Mouse (Mus musculus): ENCODE measurements around the gene Cdc42ep5.
A peak's percentile ranks its signal among the peaks of the same experiment; 100 is the strongest.
"Not testable (repeated sequence)": the region's sequence is repeated elsewhere in the genome, so short reads cannot be mapped to it uniquely, and the experiment has no call there.

Gene Cdc42ep5

DNA sequence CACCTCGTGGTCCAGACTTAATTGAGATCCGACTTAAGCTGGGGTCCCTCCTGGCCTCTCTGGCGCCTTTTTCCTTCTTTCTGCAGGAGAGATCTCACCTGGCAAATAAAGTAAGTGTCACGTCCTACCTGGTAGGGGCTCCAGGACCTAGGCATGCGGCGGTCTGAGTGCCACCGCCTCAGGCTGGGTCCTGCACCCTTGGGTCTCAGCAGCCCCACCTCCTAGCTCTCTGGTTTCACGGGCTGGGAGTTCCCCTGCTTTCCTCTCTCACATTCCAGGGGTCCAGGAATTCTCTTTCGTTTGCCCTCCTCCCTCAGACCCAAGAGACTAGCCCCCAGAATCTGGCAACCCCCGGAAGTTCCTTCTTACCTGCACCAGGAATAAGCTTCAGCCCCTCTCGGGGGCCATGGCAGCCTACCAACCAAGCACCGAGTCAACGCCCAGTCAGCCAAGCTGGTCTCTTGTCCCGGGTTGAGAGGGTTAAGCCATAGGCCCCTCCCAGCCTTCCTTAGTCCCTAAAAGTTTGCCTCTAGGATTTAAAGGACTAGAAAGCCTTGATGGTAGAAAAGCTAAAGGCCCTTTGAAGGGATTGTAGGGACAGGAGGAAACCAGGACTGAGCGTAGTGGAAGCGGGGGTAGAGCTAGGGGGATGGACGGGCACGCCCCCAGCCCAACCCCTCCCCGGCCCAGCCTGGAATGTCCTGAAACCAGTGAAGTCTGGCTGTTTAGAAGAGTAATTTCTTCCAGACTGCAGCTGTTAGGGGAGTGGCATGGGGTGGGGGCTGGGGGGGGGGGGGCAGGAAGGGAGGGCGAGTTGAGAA, at the start of gene Cdc42ep5:
Gene Cdc42ep5, minus strand, starts transcription at position 771 of the 821 bp plus-strand sequence.
- peak; percentile 89 for DNase-seq (ENCODE audit: low read depth, low spot score)

DNA sequence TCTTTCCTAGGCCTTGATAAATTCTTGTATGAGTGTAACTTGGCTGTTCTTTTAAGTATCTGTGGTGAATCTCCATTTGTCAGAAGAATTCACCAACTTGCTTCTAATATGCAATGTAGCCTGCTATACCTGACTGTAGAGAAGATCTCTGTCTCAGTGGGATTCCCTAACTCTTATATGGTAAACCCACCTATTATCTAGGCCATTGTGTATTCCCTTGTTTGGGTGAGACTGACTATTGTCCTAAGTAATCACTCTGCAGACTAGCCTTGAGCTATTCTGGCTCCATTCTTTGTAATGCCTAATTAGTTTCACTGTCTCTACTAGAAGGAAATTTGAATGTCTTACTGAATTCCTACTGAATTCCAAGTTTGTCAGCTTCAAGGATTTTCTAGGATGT, 48.8 kb upstream of the Cdc42ep5 start:
- peak; percentile 61 for DNase-seq (ENCODE audit: low read depth, low spot score)

DNA sequence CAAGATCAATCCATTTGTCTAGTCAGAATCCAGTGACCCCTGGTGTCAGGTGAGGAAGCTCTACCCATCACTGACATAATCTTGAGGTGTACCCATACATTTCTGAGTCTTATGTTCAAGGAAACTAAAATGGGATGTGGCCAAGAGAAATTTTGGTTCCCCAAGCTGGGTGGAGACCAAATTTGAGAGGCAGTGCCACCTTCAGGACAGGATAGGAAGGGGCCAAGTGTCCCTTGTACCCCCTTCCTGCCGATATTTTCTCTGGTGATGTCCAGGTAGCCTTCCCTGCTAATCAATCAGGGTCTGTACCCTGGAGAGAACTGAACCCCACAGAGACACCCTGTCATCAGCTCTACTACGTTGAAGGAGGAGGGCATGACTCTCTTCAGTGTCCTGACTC, 44.0 kb upstream of the Cdc42ep5 start:
- no peak for DNase-seq (ENCODE audit: low read depth, low spot score)

DNA sequence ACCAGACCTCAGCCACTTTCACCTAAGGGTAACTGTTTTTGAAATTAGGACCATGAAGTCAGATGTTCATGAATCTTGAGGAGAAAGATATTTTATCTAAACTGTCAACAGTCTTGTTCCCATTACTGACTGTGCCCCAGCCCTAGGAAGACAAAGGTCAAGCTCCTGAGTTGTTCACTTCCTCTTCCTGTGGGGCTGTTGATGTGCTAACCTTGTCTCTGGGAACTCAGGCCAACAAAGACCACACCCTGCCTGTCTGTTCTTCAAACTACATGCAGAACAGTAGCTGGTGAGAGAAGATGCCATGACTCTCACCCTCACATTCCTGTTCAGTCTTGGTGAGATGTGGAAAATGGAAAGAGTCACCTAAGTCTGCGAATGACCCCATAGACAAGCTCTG, 42.5 kb upstream of the Cdc42ep5 start:
- no peak for DNase-seq (ENCODE audit: low read depth, low spot score)

DNA sequence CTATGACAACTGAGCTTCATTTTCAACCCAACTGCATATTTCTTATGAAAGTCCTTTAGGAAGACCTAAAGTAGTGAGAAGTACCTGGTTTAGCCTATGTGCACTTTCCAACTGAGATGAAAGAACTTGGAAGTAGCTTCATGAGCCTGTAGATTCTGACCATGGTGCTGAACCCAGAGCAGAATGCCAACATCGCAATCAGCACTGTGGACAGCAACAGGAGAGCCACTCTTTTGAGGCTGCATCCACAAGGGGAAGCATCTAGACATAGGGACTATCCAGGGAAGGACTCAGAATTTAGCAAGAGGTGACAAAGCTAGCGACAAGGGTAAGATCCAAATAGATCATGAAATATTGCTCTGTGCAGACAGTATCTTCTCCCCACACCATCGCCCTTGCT, 13.8 kb upstream of the Cdc42ep5 start:
- DNase-seq (ENCODE audit: low read depth, low spot score): peak; percentile 76

DNA sequence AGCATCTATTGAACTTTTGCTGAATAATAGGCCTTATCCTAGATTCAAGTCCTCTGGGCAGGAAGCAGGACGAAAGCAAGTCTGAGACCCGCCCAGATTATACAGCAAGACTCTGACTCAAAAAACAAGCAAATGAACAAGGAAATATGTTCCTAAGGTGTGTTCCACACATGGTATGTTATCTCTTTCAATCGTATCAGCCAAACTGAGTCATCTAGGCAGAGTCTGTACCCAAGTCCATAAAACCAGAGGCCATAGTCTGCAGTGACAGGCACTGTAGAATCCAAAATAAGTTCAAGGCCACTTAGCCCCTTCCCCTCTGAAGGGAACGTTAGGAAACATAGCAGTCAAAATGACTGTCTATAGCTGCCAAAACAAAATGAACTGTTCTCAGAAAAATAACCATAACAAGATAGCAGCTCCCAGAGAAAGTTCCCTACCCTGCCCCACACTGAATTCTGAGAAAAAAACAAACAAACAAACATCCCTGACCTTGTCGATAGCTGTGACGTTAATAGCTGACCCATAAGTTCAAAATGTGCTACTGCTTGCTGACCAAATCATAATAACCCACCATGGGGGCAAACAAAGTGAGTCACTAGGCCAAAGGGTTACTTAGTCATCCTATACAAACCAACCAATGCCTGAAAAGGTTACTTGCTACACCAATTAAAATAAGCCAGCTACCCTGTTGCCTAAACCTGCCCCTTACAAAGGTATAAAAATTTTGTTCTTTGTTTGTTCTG, 5.7 kb upstream of the Cdc42ep5 start:
- no peak for DNase-seq (ENCODE audit: low read depth, low spot score)

DNA sequence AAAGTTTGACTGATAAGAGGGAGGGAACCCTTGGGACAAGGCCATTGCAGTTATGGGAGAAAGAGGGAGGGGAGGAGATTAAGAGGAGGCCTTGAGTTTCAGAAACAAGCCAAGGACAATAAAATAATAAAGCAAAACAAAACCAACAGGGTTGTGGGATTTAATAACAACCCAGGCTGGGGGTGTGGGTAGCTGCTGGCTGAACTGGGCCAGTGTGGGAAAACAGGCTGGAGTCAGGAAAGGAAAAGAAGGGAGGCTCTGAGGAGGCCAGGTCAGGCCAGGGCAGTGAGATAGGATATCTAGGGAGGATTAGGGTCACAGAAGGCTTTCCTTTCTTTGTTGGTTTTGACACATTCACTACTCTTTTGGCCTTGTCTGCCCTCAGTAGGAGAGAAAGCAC, 2.4 kb upstream of the Cdc42ep5 start:
- no peak for DNase-seq (ENCODE audit: low read depth, low spot score)

DNA sequence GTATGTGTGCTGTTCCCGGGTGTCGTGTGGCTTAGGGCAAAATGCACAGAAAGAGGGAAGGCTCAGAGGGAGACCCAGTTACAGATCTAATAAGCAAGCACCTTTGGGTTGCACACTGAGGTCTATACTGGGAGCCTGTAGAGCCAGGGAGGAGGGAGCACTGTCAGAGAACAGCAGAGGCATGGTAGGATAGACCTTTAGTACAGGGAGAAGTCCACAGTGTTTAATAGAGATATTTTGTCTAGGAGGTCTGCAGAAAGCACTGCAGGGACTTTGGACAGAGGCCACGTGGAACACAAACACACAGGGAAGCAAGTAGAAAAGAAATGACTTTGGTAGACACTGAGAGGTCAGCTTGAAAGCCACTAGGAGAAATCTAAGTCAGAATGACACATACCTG, 626 bp upstream of the Cdc42ep5 start:
- DNase-seq (ENCODE audit: low read depth, low spot score): no peak

DNA sequence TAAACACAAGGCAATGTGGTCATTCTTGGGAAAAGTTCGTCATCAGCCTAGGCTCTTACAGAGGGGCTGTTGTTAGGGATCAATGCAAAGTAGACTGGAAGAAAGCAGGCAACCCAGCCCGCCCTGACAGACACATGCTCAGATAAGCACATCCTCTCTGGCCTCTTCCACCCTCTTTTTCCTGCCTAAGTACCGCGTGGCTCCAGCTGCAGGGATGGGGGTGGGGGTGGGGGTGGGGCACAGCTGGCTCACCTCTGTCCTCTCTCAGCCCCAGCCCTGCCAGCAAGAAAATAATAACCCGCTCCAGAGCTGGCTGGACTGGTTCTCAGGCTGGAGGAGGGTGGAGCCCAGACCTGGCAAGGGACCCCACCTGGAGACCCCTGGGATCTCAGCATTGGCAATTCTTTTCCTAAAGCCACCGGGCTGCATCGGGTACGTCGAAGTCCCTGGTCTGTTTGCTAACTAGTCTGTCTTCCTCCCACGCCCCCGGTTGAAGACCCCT, 1.0 kb downstream of the Cdc42ep5 start:
- peak; percentile 77 for DNase-seq (ENCODE audit: low read depth, low spot score)

DNA sequence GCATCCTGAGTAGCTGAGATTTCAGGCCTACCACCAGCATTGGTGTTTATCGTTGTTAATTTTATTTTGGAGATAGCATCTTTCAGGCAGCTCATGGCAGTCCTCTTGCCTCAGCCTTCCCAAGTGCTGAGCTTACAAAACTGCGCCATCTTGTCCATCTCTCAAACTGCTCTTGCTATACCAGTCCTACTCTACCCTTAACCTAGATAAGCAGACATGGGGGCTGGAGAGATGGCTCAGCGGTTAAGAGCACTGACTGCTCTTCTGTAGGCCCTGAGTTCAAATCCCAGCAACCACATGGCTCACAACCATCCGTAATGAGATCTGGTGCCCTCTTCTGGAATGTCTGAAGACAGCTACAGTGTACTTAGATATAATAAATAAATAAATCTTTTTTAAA, 3.1 kb downstream of the Cdc42ep5 start:
- not testable (repeated sequence) for DNase-seq (ENCODE audit: low read depth, low spot score)

DNA sequence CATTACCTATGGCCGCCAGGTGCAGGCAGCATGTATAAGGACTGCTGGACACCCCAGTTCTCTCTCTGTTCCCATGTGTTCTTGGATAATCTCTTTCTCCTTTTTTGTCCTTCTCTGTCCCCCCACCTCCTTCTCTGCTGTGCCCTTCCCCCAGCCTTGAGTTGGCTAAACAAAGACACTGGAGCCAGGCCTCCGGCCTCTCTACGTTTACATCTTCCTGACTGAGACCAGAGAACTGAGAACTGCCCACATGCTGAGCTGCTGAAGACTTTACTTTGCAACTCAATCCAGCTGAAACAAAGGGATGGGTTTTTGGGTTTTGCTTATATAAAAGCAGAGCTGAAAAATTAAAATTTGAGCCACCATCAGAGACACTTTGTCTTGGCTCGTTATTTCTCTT, 9.7 kb downstream of the Cdc42ep5 start:
- DNase-seq (ENCODE audit: low read depth, low spot score): peak; percentile 88

DNA sequence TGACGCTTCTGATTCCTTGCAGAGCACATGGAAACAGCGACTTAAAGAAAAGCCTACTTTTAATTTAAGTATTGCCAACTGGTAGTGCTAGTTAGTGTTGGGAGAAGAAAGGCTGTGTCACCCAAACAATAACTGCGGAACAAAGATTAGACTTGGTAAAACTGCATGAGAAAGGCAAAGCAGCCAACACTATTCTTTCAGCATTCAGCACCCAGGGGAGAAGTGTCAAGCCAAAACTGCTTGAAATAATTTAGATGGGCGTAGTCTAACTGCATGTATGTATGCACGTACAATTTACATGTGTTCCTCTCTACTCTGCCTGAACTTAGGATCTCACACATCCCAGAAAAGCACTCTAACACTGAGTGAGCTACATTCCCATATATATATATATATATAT, 10.3 kb downstream of the Cdc42ep5 start:
- DNase-seq (ENCODE audit: low read depth, low spot score): no peak

DNA sequence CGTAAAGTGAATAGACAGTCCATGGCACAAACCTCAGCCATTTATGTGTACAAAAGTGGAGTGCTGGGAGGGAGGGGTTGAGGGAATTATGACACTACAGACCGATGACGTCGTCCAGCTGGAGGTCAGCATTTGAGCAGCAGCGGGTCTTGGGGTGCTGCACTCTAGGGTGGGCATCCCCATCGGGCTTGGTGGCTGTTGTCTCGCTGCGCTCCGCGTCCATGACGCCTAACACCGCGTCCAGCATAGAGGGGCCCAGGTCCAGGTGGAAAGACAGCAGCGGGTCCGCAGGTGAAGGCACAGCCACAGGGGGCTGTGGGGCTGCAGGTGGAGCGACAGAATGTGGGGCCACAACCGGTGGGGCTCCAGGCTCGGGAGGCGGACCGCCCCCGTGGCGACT, 13.4 kb downstream of the Cdc42ep5 start:
- no peak for DNase-seq (ENCODE audit: low read depth, low spot score)

DNA sequence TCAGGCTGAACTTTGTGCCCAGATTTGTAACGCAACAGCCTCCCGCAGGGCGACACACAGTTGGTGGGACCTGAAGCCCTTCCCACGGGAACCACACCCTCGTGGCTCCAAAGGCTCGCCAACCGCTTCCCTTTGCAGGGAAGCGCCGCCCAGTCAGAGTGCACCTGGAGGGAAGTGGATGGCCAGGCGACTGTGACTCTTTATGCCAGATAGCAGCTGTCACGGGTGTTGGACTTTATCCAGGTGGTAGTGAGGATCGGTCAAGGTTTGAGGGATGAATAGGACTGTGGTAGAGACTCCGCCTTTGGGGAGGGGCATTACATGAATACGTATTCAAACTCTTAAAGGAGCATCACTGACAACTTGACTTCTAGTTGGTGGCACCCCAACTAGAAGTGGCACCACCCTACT, 13.8 kb downstream of the Cdc42ep5 start:
- DNase-seq (ENCODE audit: low read depth, low spot score): peak; percentile 66

DNA sequence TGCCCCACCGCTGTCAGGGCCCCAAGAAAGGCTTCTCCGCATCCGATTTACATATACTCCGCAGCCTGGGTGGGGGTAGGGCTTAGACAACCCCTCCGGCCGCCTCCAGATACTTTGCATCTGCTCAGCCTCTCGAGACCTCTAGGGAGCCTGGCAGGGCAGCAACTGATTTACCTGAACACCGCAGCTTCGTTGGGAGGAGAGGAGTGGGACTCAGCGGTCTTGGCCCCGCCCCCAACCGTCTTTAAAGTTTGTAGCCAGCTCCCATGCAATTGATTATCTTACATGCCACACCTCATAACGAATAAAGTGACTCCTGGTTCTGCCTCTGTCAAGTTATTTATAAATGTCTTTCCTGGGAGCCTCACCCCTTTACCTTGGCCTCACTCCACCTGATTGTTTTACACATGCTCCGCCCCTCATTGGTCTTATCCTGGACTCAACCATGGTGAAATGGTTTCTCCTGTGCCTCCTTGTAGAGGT, 14.6 kb downstream of the Cdc42ep5 start, which contains the start of gene Leng9:
Gene Leng9, minus strand, starts transcription at position 316 of the 483 bp plus-strand sequence.
- DNase-seq (ENCODE audit: low read depth, low spot score): no peak

DNA sequence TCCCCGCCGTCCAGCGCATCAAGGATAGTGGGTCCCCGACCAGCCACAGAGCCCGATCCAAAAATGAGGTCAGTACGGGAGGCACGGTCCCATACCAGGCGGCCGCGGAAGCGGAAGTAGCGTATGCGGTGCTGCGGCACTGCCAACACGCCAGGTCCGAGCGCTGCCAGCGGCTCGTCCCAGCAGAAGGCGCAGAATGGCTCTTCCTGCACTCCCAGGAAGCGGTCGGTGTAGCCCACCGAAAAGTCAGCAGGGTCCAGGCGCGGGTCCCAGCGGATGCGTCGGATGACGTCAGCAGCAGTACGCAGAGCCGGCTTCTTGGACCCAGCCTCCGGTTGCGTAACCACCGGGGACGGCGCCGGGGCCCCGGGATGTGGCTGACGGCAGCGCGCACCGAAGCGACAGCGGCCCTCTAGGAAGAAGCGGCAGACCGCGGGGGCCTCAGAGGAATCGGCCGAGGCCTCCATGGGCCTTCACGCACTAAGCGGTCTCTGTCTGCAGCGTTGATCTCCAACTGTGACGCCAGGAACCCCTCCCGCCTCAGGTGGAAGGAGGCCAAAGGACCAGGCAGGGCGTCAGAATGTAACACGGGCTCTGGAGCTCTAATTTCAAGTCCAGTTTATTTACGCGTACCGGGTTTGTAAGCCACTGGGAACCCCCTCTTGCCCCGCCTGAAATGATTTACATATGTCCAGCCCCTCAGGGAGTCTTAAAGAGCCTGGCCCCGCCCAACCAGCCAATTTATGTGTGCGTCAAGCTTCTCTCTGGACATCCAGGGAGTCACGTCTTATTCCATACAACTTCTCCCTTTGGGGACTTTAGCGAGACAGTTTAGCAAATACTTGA, 15.2 kb downstream of the Cdc42ep5 start:
- DNase-seq (ENCODE audit: low read depth, low spot score): peak; percentile 95

DNA sequence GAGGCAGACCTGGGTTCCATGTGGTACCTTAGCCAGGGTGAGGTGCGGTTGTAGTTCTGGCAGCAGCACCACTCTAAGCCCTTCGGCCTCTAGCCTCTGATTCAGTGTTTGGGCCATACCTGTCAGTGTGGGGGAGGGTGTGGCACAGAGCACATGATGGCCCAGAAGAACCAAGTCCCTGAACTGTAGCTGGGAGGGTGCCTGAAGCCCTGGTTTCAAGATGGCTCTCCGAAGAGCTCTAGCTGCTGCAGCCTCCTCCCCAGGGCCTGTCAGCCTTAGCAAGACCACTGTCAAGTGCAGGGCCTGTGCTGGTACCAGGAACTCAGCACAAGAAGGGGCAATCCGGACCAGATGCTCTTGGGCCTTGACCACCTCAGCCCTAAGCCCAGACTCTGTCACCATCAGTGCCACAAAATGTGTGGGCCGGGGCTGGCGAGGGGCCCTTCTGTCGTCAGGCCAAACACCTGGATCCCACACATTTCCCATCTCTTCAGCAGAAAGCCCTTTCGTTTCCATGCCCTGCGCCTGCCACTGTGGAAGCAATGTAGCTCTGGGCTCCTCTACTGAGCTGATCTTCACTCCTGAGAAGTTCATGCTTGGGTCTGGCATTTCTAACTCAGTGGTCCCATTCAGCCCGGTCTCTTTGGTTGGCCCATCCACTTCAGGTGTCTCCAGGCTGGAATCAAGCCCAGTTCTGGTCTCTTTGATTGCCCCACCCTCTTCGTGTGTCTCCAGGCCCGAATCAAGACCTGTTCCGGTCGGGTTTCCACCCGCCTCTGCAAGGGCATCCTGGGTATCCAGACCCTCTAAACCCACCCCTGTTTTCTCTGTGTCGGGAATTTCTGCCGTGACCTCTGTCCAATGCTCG, 16.1 kb downstream of the Cdc42ep5 start:
- peak; percentile 50 for DNase-seq (ENCODE audit: low read depth, low spot score)

DNA sequence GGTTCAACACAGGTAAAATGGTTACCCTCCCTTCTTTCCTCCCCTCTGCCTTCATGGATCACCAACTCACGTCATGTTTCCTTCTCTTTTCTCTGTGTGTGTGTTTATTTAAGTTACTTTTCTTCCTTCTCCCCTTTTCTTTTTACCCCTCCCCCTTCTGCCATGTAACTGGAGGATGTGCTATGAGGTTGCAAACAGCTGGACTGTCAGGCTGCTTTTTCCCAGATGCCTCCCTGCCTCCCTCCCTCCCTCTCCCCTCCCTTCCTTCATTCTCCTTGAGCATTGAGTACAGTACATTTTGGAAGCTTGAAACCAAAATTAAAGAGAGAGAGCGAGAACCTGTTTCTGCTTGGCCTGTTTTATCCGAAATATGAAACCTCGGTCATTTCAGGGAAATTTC, 16.8 kb downstream of the Cdc42ep5 start:
- DNase-seq (ENCODE audit: low read depth, low spot score): no peak

DNA sequence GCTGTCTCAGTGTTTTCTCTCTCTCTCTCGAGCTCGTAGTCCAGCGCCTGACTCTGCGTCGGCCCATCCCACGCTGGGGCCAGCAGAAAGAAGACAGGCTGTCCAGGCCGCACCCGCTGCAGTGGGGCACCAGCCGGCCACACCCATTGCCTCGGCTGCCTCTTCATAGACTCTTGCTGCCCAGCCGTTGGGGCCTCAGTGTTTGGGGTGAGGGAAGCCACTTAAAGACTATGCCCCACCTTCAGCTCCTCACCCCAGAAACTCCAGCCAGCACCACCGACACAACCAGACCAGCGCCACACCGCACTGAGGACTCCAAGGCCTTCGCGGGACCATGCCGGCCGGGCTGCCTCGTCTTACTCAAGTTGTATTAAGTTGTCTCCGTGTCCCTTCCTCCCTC, 17.3 kb downstream of the Cdc42ep5 start:
- DNase-seq (ENCODE audit: low read depth, low spot score): no peak

Measured in R1 (cell line).